Mouse (Mus musculus) kidney, adult 9 months (tissue): ENCODE measurements at regions not wholly inside any gene's neighbourhood (a gene's known extent, or its start where the extent isn't known, plus 50 kb on each side); places are given as distances from the start of the nearest gene placed in this dataset.

ENCODE experiments used
- DNase-seq: peaks from one replicate; pipeline ENCODE4 v3.0.0; 2022

GRCm38 (mm10) chr14:17234898-17235297 is 415.9 kb upstream of the Rarb start:
- DNase-seq: no peak

- no peak for DNase-seq
Observed at GRCm38 (mm10) chr14:17211502-17211901, 392.5 kb upstream of the Rarb start.

GRCm38 (mm10) chr14:17205691-17206090 is 386.7 kb upstream of the Rarb start:
- no peak for DNase-seq

GRCm38 (mm10) chr14:17203251-17204015 is 384.5 kb upstream of the Rarb start:
- no peak for DNase-seq

GRCm38 (mm10) chr14:17192953-17193352 is 374.0 kb upstream of the Rarb start:
- no peak for DNase-seq

- no peak for DNase-seq
Observed at GRCm38 (mm10) chr14:17173218-17173617, 354.3 kb upstream of the Rarb start.

GRCm38 (mm10) chr14:17172330-17173110 is 353.6 kb upstream of the Rarb start:
- DNase-seq: peak; percentile 47

- DNase-seq: no peak
Observed at GRCm38 (mm10) chr14:17171896-17172295, 352.9 kb upstream of the Rarb start.

- DNase-seq: no peak
Observed at GRCm38 (mm10) chr14:17158324-17158723, 339.4 kb upstream of the Rarb start.

- no peak for DNase-seq
Observed at GRCm38 (mm10) chr14:17156402-17156954, 337.5 kb upstream of the Rarb start.

GRCm38 (mm10) chr14:17120679-17121078 is 301.7 kb upstream of the Rarb start:
- DNase-seq: no peak

- DNase-seq: peak; percentile 53
Observed at GRCm38 (mm10) chr14:17106668-17107067, 287.7 kb upstream of the Rarb start.

- DNase-seq: no peak
Observed at GRCm38 (mm10) chr14:17102486-17102885, 283.5 kb upstream of the Rarb start.

- no peak for DNase-seq
Observed at GRCm38 (mm10) chr14:17090573-17090937, 271.6 kb upstream of the Rarb start.

GRCm38 (mm10) chr14:17089640-17090572 is 270.9 kb upstream of the Rarb start:
- DNase-seq: no peak

- DNase-seq: no peak
Observed at GRCm38 (mm10) chr14:17089089-17089634, 270.2 kb upstream of the Rarb start.

GRCm38 (mm10) chr14:17087828-17088227 is 268.9 kb upstream of the Rarb start:
- no peak for DNase-seq

- no peak for DNase-seq
Observed at GRCm38 (mm10) chr14:17083907-17084306, 265.0 kb upstream of the Rarb start.

- DNase-seq: no peak
Observed at GRCm38 (mm10) chr14:17081904-17082303, 262.9 kb upstream of the Rarb start.

- DNase-seq: peak; percentile 15
Observed at GRCm38 (mm10) chr14:17079513-17079912, 260.6 kb upstream of the Rarb start.

GRCm38 (mm10) chr14:17061358-17061757 is 242.4 kb upstream of the Rarb start:
- DNase-seq: no peak

GRCm38 (mm10) chr14:17058438-17058837 is 239.5 kb upstream of the Rarb start:
- DNase-seq: no peak

- no peak for DNase-seq
Observed at GRCm38 (mm10) chr14:17057355-17057754, 238.4 kb upstream of the Rarb start.
